Mouse (Mus musculus): ENCODE results near the gene Serpinb1c. TPM values are rescaled to one million over a fixed set of nuclear protein-coding genes. Genes with fewer than 3 reads are reported as not detected.
"Not testable (repeated sequence)": the region's sequence is repeated elsewhere in the genome, so short reads cannot be mapped to it uniquely, and the experiment has no call there.

Gene Serpinb1c
- 0.19 TPM in 1 of 2 replicates, not detected in the other for polyA plus RNA-seq (2015; fragmentation: Nextera tagmentation; extraction: Ambion mirVana)

DNA sequence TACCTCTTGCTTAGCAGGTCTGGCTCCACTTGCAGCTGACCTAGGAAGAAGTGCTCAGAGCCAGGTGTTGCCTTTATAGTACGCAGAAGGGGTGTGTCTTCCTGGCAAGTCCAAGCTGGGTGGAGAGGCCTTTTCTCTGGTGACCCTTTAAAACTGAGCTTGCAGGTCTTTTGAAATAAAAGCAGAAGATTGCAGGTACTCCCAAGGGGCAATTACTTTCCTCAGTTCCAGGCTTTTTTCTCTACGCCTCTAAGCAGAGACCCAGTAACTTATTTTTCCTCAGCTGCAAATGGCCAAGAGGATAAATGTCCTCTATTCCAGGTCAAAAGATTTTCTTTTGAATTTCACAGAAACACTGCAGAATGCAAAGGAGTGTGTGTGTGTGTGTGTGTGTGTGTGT is at the start of gene Serpinb1c:
Gene Serpinb1c, minus strand, starts transcription at position 101 of the 400 bp plus-strand sequence.
- H3K4me2 ChIP-seq, result no peak within 1 kb of the TSS
- no peaks in the 10 kb centered on the region for H3K4me1 ChIP-seq
- WGBS, result 67% methylated on average over 2 of the region's 2 CpGs
- H3K9ac ChIP-seq, result no peak within 1 kb of the TSS
- H3K27me3 ChIP-seq, result no peaks in the 10 kb centered on the region
- H3K9me3 ChIP-seq, result no peaks in the 10 kb centered on the region
- no peak within 1 kb of the TSS for H3K4me3 ChIP-seq
- ATAC-seq (ENCODE audit: insufficient number of reproducible peaks, low FRiP score, low TSS enrichment, low read depth), result no peak
- H3K27ac ChIP-seq, result no peak within 1 kb of the TSS
- H3K36me3 ChIP-seq, result no peaks in the 10 kb centered on the region

- WGBS, result 72% methylated on average over 3 of the region's 3 CpGs
Measured at GRCm38 (mm10) chr13:32939191-32939590, 41.2 kb upstream of the Serpinb1c start.

DNA sequence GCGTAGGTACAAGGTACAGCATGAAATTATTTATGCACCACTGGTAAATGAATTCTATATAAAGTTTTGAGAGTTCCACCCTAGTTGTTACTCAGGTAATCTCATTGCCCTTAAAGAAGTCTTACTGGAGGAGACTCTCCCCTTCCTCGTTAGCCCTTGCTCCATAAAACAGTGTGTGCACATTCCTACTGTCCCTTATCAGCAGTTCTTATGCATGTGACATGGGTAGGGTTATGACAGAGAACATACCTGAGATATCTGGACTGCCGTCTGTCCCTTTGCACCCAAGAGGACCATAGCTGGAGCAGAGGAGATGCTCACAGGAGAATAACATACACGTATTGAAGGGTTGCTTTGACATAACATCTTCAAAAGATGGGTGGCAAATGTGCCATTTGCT is 40.3 kb upstream of the Serpinb1c start:
- ATAC-seq (ENCODE audit: insufficient number of reproducible peaks, low FRiP score, low TSS enrichment, low read depth); H3K4me2 ChIP-seq: not testable (repeated sequence)

More at GRCm38 (mm10) chr13:32939191-32939590, 41.2 kb upstream of the Serpinb1c start:
- not testable (repeated sequence) for H3K4me1 ChIP-seq; H3K9ac ChIP-seq; H3K27me3 ChIP-seq; H3K4me3 ChIP-seq; H3K27ac ChIP-seq; H3K4me2 ChIP-seq; H3K36me3 ChIP-seq; ATAC-seq (ENCODE audit: insufficient number of reproducible peaks, low FRiP score, low TSS enrichment, low read depth); H3K9me3 ChIP-seq

DNA sequence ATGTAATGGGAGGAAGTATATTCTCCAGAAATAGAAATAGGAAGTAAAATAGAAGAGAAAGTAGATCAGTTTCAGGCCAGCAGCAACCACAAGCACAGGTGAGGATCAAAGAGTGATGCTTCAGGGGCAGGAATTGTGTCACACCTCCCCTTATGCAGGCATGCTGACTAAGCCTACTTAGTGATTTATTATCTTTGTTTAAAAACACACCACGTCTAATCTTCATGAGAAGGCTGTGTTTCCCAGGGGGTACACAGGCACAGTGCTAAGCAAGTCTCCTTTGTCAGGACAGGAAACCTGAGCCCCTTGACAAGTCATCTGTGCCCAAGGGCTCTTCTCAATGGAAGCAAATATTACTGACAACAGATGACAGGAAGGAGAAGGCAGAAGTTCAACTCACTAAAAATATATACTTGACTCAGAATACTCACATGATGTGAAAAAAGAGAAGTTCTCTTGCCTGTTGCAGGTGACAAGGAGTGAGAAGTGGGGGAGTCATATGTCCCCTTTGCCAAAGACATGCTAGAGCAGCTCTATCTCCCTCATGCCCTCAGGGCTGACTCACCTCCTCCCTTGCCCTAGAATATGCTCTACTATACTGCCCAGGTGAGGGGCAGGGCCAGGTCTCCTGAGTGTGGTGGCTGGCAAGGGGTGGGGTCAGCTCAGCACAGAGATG is 36.8 kb upstream of the Serpinb1c start:
- H3K9ac ChIP-seq, result no peak overlapping the region
- no peak overlapping the region for H3K27ac ChIP-seq
- 0 out of 2 replicates have a peak, but pooled peaks have one; percentile 48 for ATAC-seq (ENCODE audit: insufficient number of reproducible peaks, low FRiP score, low TSS enrichment, low read depth)
- no peak overlapping the region for H3K4me3 ChIP-seq
- no peak overlapping the region for H3K4me2 ChIP-seq
- no peaks in the 10 kb centered on the region for H3K9me3 ChIP-seq
- H3K27me3 ChIP-seq, result no peaks in the 10 kb centered on the region
- no peaks in the 10 kb centered on the region for H3K36me3 ChIP-seq
- 10% methylated on average over 1 of the region's 1 CpGs for WGBS
- H3K4me1 ChIP-seq, result no peaks in the 10 kb centered on the region

More for the DNA sequence above, 40.3 kb upstream of the Serpinb1c start:
- not testable (repeated sequence) for H3K9me3 ChIP-seq, H3K27ac ChIP-seq, H3K4me1 ChIP-seq, H3K27me3 ChIP-seq, H3K9ac ChIP-seq, H3K36me3 ChIP-seq, H3K4me3 ChIP-seq
- 77% methylated on average over 4 of the region's 4 CpGs for WGBS

- Histone ChIP-seq H3K27me3 (no peaks in the 10 kb centered on the region), H3K36me3 (no peaks in the 10 kb centered on the region), H3K27ac (no peak overlapping the region), H3K9me3 (no peaks in the 10 kb centered on the region), H3K4me3 (no peak overlapping the region), H3K9ac (no peak overlapping the region), H3K4me1 (no peaks in the 10 kb centered on the region), H3K4me2 (no peak overlapping the region)
- no peak for ATAC-seq (ENCODE audit: insufficient number of reproducible peaks, low FRiP score, low TSS enrichment, low read depth)
- WGBS, result 67% methylated on average over 2 of the region's 2 CpGs
Measured at GRCm38 (mm10) chr13:32929107-32929750, 31.2 kb upstream of the Serpinb1c start.

DNA sequence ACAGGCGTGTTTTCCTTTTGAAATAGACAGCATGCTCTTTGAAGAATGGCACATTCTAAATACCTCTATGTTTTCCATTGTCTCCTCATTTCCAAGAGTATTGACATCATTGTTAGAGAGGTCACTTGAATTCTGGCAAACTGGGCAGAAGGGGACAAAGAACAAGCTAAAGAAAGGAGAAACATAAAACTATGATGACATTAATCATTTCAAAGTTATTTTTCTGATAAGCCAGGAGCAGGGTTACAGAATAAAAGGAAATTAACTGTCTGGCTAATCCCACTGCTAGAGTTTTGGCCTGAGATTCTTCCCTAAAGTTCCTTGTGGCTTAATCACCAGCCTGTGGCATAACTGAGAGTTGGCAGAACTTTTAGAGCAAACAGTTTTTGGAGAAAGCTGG is 29.2 kb upstream of the Serpinb1c start:
- H3K27me3 ChIP-seq, result no peaks in the 10 kb centered on the region
- WGBS, result 80% methylated on average over 1 of the region's 1 CpGs
- no peak overlapping the region for H3K9ac ChIP-seq
- H3K4me3 ChIP-seq, result no peak overlapping the region
- no peak overlapping the region for H3K4me2 ChIP-seq
- H3K27ac ChIP-seq, result no peak overlapping the region
- H3K4me1 ChIP-seq, result no peaks in the 10 kb centered on the region
- H3K36me3 ChIP-seq, result no peaks in the 10 kb centered on the region
- ATAC-seq (ENCODE audit: insufficient number of reproducible peaks, low FRiP score, low TSS enrichment, low read depth), result no peak
- H3K9me3 ChIP-seq, result no peaks in the 10 kb centered on the region

DNA sequence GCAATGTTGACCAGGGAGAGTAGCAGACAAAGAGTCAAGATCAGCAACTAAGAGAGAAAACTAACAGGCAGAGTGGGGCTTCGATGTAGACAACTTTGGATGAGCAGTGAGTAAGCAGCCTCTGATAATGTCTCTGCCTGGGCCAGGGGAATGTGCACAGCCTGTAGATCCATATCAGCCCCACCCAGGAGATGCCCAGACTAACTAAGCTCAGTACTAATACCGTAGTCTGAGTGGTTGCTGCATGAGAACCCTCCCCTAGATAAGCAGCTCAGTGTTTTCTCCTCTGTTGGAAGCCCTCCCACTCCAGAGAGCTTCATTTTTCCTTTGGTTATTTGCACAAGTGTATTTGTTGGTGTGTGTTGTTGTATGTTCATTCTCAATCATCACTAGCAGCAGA is 28.6 kb upstream of the Serpinb1c start:
- no peak for ATAC-seq (ENCODE audit: insufficient number of reproducible peaks, low FRiP score, low TSS enrichment, low read depth)
- WGBS, result 86% methylated on average over 2 of the region's 2 CpGs
- H3K27ac ChIP-seq, result no peak overlapping the region

DNA sequence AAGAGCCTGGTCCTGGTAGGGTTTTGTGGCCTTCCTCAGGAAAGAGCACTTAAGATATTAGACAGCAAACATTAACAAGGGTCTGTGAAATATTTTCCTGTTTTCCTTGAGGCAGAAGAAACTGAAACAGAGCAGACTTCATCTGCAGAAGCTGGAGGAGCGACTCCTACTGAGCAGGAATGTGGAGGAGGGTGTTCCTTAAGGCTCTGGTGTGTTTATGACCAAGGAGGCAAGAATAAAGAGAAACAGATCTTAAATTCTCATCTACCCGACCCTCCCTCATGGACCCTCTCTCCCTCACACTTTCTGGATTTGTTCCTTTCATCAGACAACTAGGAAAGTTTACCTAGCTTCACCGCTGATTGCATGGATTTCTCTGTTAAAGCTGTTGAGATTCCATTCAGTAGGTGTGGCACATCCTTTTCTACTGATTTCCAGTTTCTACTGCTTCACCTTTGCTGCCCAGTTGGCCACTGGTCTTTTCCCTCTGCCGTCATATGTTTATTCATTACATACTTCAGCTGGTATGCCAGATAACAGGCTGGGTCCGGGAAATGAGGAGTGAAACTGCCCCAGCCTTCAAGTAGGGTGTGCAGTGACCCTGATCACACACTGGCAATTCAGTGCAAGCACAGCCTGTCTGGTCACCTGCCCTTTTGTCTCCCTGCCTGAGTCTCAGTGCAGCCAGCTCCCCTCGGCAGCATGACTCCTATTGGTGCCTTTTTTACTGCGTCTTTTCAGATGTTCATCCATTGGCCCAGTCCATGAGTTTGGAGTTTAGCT is 26.8 kb upstream of the Serpinb1c start:
- 60% methylated on average over 7 of the region's 7 CpGs for WGBS
- no peaks in the 10 kb centered on the region for H3K4me1 ChIP-seq
- H3K27ac ChIP-seq, result no peak overlapping the region
- no peaks in the 10 kb centered on the region for H3K27me3 ChIP-seq
- no peak for ATAC-seq (ENCODE audit: insufficient number of reproducible peaks, low FRiP score, low TSS enrichment, low read depth)
- no peak overlapping the region for H3K9ac ChIP-seq
- H3K36me3 ChIP-seq, result no peaks in the 10 kb centered on the region
- no peak overlapping the region for H3K4me3 ChIP-seq
- no peaks in the 10 kb centered on the region for H3K9me3 ChIP-seq
- no peak overlapping the region for H3K4me2 ChIP-seq

More for the DNA sequence above, 28.6 kb upstream of the Serpinb1c start:
- H3K4me3 ChIP-seq, result no peak overlapping the region
- H3K4me2 ChIP-seq, result no peak overlapping the region
- H3K9me3 ChIP-seq, result no peaks in the 10 kb centered on the region
- no peaks in the 10 kb centered on the region for H3K4me1 ChIP-seq
- no peaks in the 10 kb centered on the region for H3K27me3 ChIP-seq
- no peaks in the 10 kb centered on the region for H3K36me3 ChIP-seq
- no peak overlapping the region for H3K9ac ChIP-seq

- Histone ChIP-seq H3K27me3 (no peaks in the 10 kb centered on the region), H3K9ac (no peak overlapping the region), H3K4me3 (no peak overlapping the region), H3K4me2 (no peak overlapping the region), H3K27ac (no peak overlapping the region), H3K9me3 (no peaks in the 10 kb centered on the region), H3K4me1 (no peaks in the 10 kb centered on the region), H3K36me3 (no peaks in the 10 kb centered on the region)
- ATAC-seq (ENCODE audit: insufficient number of reproducible peaks, low FRiP score, low TSS enrichment, low read depth), result no peak
Measured at GRCm38 (mm10) chr13:32922622-32923021, 24.6 kb upstream of the Serpinb1c start.

GRCm38 (mm10) chr13:32912770-32913380 is 14.9 kb upstream of the Serpinb1c start:
- ATAC-seq (ENCODE audit: insufficient number of reproducible peaks, low FRiP score, low TSS enrichment, low read depth), result no peak
- peak overlapping the region; percentile 17; the same call in 1 of the 2 replicates for H3K27ac ChIP-seq
- no peaks in the 10 kb centered on the region for H3K9me3 ChIP-seq
- no peaks in the 10 kb centered on the region for H3K27me3 ChIP-seq
- no peak overlapping the region for H3K4me3 ChIP-seq
- no peaks in the 10 kb centered on the region for H3K36me3 ChIP-seq
- no peaks in the 10 kb centered on the region for H3K4me1 ChIP-seq
- H3K9ac ChIP-seq, result no peak overlapping the region
- no peak overlapping the region for H3K4me2 ChIP-seq

DNA sequence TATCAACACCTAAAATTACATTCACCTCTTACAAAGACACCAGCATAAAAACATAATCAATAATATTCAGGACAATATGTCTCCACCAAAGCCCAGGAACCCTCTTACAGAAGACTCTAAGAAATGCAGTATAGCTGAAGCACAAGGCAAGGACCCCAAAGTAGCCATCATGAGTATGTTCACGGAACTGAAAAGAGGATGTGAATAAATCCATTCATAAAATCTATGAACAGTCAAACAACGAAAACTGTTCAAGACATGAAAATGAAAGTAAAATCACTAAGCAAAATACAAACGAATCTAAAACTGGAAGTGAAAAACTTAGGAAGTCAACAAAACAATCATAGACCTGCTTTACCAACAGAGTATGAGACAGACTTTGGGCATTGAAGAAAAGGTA is 10.2 kb upstream of the Serpinb1c start:
- Histone ChIP-seq H3K4me3 (no peak overlapping the region), H3K4me2 (no peak overlapping the region), H3K27ac (no peak overlapping the region), H3K4me1 (no peaks in the 10 kb centered on the region), H3K9me3 (no peaks in the 10 kb centered on the region), H3K9ac (no peak overlapping the region), H3K36me3 (no peaks in the 10 kb centered on the region), H3K27me3 (no peaks in the 10 kb centered on the region)
- no peak for ATAC-seq (ENCODE audit: insufficient number of reproducible peaks, low FRiP score, low TSS enrichment, low read depth)
- WGBS, result 77% methylated on average over 3 of the region's 3 CpGs
